Comparison of ENCODE assay signal across 20 mouse cellular contexts in the genomic region with DNA sequence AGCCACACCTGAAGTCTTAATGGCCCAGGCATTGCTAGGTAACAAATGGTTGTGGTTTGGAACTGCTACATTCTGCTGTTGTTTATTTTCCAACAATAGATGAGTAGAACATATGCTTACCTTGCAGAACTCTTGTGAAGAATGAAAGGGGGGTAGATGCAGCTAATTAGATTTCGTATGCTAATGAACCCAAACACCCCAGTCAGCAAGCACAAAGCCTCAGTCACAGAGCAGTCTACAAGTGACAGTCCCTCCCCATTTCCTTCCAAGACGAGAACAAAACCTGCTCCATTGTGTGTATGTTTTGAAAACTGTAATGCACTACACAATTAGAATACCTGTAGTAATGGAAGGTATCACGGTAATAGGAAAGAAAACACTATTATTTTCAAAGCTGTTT.
"Had no signal": no experiment of that assay in that cellular context is flagged by ENCODE, and none has a peak within 500 bp of the region (broad histone marks: within the 10 kb centered on the region; RNA-seq: fewer than 3 reads in every experiment).

No protein-coding gene starts in this region.

- H3K27ac ChIP-seq: kidney, postnatal 0 days; layer of hippocampus, adult 2 months; limb, embryonic 10.5 days; limb, embryonic 13.5 days; liver, embryonic 13.5 days; midbrain, embryonic 15.5 days; stomach, postnatal 0 days had no signal

- H3K36me3 ChIP-seq: limb, embryonic 10.5 days; limb, embryonic 13.5 days; liver, embryonic 13.5 days; midbrain, embryonic 15.5 days had no signal

- DNase-seq: kidney, postnatal 25 days; layer of hippocampus, adult 9-11 months; liver, embryonic 13.5 days; lung, adult 2 months; lung, postnatal 14 days; lung, postnatal 4 days; right cerebral cortex, adult 18-20 months; right cerebral cortex, postnatal 14 days; right cerebral cortex, postnatal 4 days; thymus, adult 2 months; thymus, postnatal 14 days; thymus, postnatal 4 days had no signal

- H3K9ac ChIP-seq: limb, embryonic 13.5 days; liver, embryonic 13.5 days; midbrain, embryonic 15.5 days had no signal

- H3K4me1 ChIP-seq: limb, embryonic 10.5 days; limb, embryonic 13.5 days; midbrain, embryonic 15.5 days had no signal

- H3K27me3 ChIP-seq: limb, embryonic 13.5 days; liver, embryonic 13.5 days had no signal

- H3K4me3 ChIP-seq: layer of hippocampus, adult 2 months; limb, embryonic 10.5 days; limb, embryonic 13.5 days; liver, embryonic 13.5 days; midbrain, embryonic 15.5 days; myocyte had no signal

- H3K4me2 ChIP-seq: limb, embryonic 13.5 days; liver, embryonic 13.5 days; midbrain, embryonic 11.5 days; midbrain, embryonic 15.5 days had no signal

- H3K9me3 ChIP-seq: limb, embryonic 10.5 days; limb, embryonic 13.5 days; liver, embryonic 13.5 days; midbrain, embryonic 15.5 days had no signal

- ATAC-seq: midbrain, embryonic 15.5 days had no signal
